Mouse (Mus musculus) Patski (cell line): Measurements from ENCODE around the gene Gm21874. TPM values are rescaled to one million over a fixed set of nuclear protein-coding genes. Genes with fewer than 3 reads are reported as not detected.
"Not testable (repeated sequence)": the region's sequence is repeated elsewhere in the genome, so short reads cannot be mapped to it uniquely, and the experiment has no call there.

ENCODE experiments used
- ATAC-seq: fragments of 100-300 bp; one replicate; pipeline ENCODE4 v1.8.0; 2021
- CTCF ChIA-PET: fragments of 350-600 bp; sonication (Branson Sonifier 250); formaldehyde crosslinking; loops from one replicate; lab custom pipeline; 2022; ENCODE audit warnings: inconsistent platforms; lab: Charles Lee
- POLR2A ChIA-PET: fragments of 350-600 bp; sonication (Branson Sonifier 250); formaldehyde crosslinking; loops from one replicate; lab custom pipeline; 2022; ENCODE audit warnings: antibody characterized with exemption, inconsistent platforms; lab: Charles Lee
- DNase-seq: peaks from one replicate; pipeline ENCODE4 v3.0.0-alpha.2; 2011; ENCODE audit warnings: low read depth, low spot score
- H3K27me3 ChIP-seq: fragments of 371-371 bp; one replicate; pipeline ENCODE4 v1.5.1; 2021
- in situ Hi-C: fragments of 300-500 bp; cut with MboI; formaldehyde crosslinking; loops from 3 replicates; pipeline ENCODE4 v1.11.1; 2018; ENCODE audit warnings: low pct_unique_long_range_greater_than_20kb, mixed read lengths
- polyA plus RNA-seq: library from polyadenylated mRNA; unstranded; gene quantifications from one replicate; pipeline ENCODE4 v1.2.3, GENCODE M21; 2021

Gene Gm21874
- not detected for polyA plus RNA-seq

DNA sequence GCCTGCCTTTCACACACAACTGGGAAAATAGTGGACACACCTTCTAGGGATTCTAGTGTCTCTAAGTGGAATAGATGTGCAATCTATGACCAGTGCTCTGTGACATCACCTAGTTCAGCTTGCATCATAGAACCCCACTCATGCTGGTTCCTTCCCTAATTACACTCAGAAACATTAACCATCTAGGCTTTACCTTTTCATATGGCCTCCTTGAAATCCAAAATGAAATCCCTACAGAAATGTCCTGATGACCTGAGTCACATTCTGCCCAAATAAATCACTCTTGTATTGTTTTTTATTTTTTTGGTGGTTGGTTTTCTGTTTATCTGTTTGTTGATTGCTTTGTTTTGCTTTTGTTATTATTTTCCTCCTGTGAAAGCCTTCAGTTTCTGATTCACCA, at the start of gene Gm21874:
Gene Gm21874 (minus strand): TSS at position 101 of the 400 bp plus-strand sequence.
- H3K27me3 ChIP-seq, ATAC-seq, in situ Hi-C loops, CTCF ChIA-PET, POLR2A ChIA-PET, DNase-seq: not testable (repeated sequence)

Other genes with a start within 250 kb of the Gm21874 start
- gene Gm21721, start 214.0 kb downstream of the Gm21874 start, polyA plus RNA-seq, result not detected
- gene Gm21812, start 69.0 kb downstream of the Gm21874 start, polyA plus RNA-seq, result not detected